Mouse (Mus musculus): Measurements from ENCODE around the gene Acot7.
A peak's percentile ranks its signal among the peaks of the same experiment; 100 is the strongest.

Gene Acot7

GRCm38 (mm10) chr4:152296371-152296770, 118.4 kb downstream of the Acot7 start:
- no peak for DNase-seq (ENCODE audit: extremely low spot score)

DNA sequence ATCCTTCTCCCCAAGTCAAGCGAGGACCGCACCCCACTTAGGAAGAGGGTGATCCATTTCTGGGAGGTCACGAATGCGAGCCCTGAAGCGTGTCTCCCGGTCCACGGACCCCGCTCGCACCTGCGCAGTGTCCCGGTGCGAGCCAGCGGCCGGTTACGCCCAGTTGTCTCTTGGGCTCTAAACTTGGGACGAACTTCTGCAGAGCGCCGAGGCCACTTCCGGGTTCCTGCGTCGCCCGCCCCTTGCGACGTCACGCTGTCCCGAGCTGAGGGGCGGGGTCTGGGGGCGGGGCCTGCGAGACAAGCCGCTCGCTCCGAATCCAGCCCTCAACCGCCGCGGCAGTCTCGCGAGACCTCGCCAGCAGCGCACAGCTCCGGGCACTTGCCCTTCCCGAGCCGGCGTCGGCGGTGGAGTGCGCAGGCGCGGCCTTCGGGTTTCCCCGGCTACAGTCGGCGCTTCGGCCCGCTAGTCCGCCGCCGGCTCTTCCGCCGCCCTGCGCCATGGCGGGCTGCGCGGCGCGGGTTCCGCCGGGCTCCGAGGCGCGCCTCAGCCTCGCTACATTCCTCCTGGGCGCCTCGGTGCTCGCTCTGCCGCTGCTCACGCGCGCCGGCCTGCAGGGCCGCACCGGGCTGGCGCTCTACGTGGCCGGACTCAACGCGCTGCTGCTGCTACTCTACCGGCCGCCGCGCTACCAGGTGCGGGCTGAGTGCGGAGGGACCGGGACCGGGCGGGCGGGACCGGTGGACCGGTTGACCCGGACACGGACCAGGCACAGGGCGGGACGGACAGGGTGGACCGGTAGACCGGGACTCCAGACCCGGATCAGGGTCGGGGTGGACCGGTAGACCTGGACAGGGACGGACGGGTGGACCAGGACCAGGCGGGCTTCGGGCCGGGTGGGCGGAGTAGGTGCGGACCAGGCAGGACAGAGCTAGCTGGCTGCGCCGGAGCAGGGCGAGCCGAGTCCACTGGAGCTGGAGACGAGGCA, 119.2 kb downstream of the Acot7 start, which contains the start of gene Icmt:
Icmt (plus strand) TSS at position 354 of the 988 bp plus-strand sequence.
- peak; percentile 99 for DNase-seq (ENCODE audit: extremely low spot score)

DNA sequence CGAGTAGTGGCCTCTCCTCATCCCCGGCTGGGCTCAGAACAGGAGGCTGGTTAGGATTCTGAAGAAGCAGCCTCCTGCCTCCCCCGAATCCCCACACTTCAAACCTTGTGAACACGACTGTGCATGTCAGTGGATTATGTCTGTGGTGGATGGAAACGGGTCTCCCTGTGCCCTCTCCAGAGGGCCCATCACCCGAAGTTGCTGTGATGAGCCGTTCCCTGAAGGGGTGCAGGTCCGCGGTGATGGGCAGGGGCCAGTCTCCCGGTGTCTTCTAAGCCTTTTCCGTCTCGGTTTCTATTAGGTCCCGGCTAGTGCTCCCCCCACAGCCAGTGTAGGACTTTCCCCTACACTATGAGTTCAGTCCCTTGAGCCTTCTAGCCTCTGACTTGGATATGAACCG, 120.9 kb downstream of the Acot7 start:
- DNase-seq (ENCODE audit: extremely low spot score) = no peak

- DNase-seq (ENCODE audit: extremely low spot score) = no peak
Observed at GRCm38 (mm10) chr4:152300375-152300774, 122.4 kb downstream of the Acot7 start.

- DNase-seq (ENCODE audit: extremely low spot score) = no peak
Observed at GRCm38 (mm10) chr4:152302012-152302411, 124.1 kb downstream of the Acot7 start.

DNA sequence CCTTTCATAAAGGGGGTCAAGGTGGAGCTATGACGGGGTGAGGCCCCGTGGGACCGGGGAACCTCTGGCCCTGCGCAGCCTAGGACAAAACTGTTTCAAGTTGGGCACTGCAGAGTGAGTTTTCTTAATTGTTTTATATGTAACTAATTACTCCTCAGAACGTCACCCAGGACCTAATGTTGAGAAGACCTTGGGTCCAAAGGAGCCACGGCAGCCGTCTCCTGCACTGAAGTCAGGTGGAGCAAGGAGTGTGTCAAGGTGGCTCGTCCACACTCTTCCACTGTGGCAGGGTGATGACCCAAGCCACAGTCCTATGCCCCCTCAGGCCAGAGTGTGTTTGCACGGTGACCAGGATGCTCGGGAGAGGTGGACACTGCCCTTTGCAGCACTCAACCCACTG, 125.2 kb downstream of the Acot7 start:
- no peak for DNase-seq (ENCODE audit: extremely low spot score)

- DNase-seq (ENCODE audit: extremely low spot score) = no peak
Observed at GRCm38 (mm10) chr4:152304685-152305084, 126.8 kb downstream of the Acot7 start.

GRCm38 (mm10) chr4:152305991-152306390, 128.1 kb downstream of the Acot7 start:
- DNase-seq (ENCODE audit: extremely low spot score) = no peak

DNA sequence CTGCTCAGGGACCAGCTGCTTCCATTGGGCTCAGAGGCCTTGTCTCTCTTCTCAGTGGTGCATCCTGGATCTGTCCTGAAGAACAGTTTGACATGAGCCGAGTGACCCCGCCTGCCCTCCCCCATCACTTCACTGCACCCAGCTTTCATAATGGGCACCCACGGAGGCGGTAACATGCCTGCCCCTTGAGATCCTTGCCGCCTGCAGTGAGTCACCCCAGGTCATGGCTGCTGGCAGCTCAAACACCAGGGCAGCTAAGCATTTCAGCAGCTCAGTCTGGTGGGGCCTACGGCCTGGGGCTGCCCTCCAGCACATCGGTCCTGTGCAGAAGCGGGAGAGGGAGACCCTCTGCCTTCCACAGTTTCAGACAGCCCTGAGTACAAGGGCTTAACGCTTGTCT, 129.6 kb downstream of the Acot7 start:
- no peak for DNase-seq (ENCODE audit: extremely low spot score)

DNA sequence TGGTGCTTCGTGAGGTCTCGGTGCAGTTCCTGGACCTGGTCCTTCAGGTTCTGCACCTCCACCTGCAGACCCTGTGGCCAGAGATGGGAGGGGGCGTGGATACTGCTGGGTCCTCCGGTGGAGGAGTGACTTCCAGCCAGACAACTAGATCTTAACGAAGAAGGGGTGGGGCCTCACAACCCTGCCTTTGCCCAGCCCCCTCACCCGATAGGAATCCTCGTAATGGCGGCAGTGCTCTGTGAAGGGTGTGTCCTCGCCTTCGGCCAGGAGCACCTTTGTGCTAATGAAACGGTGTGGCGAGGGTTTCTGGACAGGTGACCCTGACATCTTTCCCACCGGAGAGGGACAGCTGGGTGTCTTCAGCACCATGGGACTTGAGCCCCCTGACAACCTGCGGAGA, 134.3 kb downstream of the Acot7 start:
- no peak for DNase-seq (ENCODE audit: extremely low spot score)

GRCm38 (mm10) chr4:152313211-152313632, 135.3 kb downstream of the Acot7 start:
- DNase-seq (ENCODE audit: extremely low spot score) = peak; percentile 50

GRCm38 (mm10) chr4:152313934-152314333, 136.0 kb downstream of the Acot7 start:
- no peak for DNase-seq (ENCODE audit: extremely low spot score)

DNA sequence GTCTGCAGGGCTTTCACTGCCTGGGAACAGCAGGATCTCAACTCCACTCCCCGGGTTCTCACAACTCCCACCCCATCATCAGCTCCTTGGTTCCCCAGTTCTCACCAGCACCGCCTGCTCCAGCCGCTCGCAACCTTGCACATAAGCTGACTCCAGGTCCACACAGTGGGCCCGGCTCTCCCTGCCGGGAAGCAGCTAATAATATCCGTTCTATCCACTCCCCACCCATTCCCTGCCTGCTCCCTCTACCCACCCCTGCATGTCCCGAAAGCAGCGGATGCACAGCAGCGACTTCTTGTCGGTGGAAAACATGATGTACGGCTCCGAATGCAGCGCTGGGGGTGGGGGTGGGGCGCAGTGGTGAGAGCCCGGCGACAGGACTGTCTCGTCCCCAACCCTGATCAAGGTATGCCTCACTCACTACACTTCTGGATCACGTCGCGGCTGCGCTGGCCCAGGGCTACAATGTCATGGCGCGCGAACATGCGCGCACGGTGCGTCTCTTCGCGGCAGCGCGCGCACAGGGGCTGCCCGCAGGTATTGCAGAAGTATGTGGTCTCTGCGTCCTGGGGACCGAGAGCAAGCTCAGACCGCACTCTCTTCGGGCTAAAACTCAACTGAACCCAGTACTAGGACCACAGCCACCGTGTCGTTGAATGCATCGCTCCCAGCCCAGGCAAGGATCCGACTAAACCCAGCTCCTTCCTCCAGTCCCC, 137.7 kb downstream of the Acot7 start:
- DNase-seq (ENCODE audit: extremely low spot score) = no peak

DNA sequence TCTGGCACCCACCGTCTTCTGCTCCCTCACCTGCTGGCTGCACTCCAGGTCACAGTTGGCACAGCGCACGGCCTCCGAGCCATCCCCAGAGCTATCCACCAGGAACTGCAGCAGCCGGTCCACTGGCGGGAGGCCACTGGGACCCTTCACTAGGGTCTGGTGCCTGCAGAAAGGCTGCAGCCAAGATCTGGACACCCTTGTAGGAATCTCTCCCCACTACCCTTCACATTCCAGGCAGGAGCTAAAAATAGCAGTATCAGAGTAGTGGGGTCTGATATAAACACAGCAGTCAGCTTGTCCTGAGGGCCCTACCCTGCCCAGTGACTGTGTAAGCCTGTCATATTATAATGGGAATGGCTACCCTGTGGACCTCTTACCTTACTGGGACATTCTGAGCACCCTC, 139.7 kb downstream of the Acot7 start:
- DNase-seq (ENCODE audit: extremely low spot score) = no peak

- peak; percentile 72 for DNase-seq (ENCODE audit: extremely low spot score)
Observed at GRCm38 (mm10) chr4:152318517-152319234, 140.7 kb downstream of the Acot7 start, which contains the start of gene Rnf207. Gene Rnf207, minus strand, starts transcription at chr4:152318993.
